Comparison of ENCODE assay signal across 23 mouse cellular contexts in genomic region chr11:95768244-95768643, GRCm38 (mm10). TPM values are rescaled to one million over a fixed set of nuclear protein-coding genes. Genes with fewer than 3 reads are reported as not detected.
"Had no signal": no experiment of that assay in that cellular context is flagged by ENCODE, and none has a peak within 500 bp of the region (broad histone marks: within the 10 kb centered on the region; RNA-seq: fewer than 3 reads in every experiment).

No protein-coding gene starts in this region.

- H3K4me1 ChIP-seq: hindbrain, embryonic 12.5 days had no signal

- H3K4me3 ChIP-seq: gastrocnemius, adult 2 months; heart, embryonic 10.5 days; heart, embryonic 12.5 days; hindbrain, embryonic 10.5 days; hindbrain, embryonic 12.5 days; limb, embryonic 13.5 days; limb, embryonic 15.5 days; liver, embryonic 13.5 days; liver, embryonic 15.5 days had no signal

- DNase-seq: gastrocnemius, adult 2 months; gastrocnemius, postnatal 10 days; gastrocnemius, postnatal 25 days; heart, adult 18-20 months; heart, postnatal 10 days; heart, postnatal 4 days; kidney, adult 18-20 months; layer of hippocampus, adult 9-11 months; layer of hippocampus, postnatal 36 days; left cerebral cortex, postnatal 4 days; liver, embryonic 13.5 days had no signal

- H3K4me2 ChIP-seq: heart, embryonic 12.5 days; hindbrain, embryonic 12.5 days; hindbrain, embryonic 14.5 days; limb, embryonic 13.5 days; limb, embryonic 15.5 days; liver, embryonic 13.5 days; liver, embryonic 15.5 days had no signal

- H3K27ac ChIP-seq: gastrocnemius, adult 2 months; heart, embryonic 10.5 days; hindbrain, embryonic 10.5 days; hindbrain, embryonic 12.5 days; hindbrain, embryonic 14.5 days; limb, embryonic 13.5 days; limb, embryonic 15.5 days; liver, embryonic 13.5 days; liver, embryonic 15.5 days had no signal

- H3K9ac ChIP-seq: heart, embryonic 12.5 days; hindbrain, embryonic 12.5 days; hindbrain, embryonic 14.5 days; limb, embryonic 13.5 days; limb, embryonic 15.5 days; liver, embryonic 13.5 days; liver, embryonic 15.5 days had no signal

- ATAC-seq: hindbrain, embryonic 16.5 days; inflammation-experienced regulatory T-cells, adult 6 months had no signal

- H3K9me3 ChIP-seq: heart, embryonic 10.5 days; heart, embryonic 12.5 days; hindbrain, embryonic 10.5 days; hindbrain, embryonic 12.5 days; limb, embryonic 13.5 days; limb, embryonic 15.5 days; liver, embryonic 13.5 days; liver, embryonic 15.5 days had no signal

- H3K27me3 ChIP-seq: heart, embryonic 12.5 days; hindbrain, embryonic 12.5 days; limb, embryonic 13.5 days; limb, embryonic 15.5 days; liver, embryonic 13.5 days; liver, embryonic 15.5 days had no signal

RNA-seq across cellular contexts. Expression of gene Phospho1, which starts 56.1 kb away (rescaled TPM):
- polyA plus RNA-seq: hindbrain, embryonic 12.5 days; hindbrain, embryonic 16.5 days; inflammation-experienced regulatory T-cells, adult 6 months; kidney, embryonic 14.5 days; kidney, postnatal 0 days had no signal
